25 mouse cellular contexts compared by ENCODE assay signal in the genomic region with DNA sequence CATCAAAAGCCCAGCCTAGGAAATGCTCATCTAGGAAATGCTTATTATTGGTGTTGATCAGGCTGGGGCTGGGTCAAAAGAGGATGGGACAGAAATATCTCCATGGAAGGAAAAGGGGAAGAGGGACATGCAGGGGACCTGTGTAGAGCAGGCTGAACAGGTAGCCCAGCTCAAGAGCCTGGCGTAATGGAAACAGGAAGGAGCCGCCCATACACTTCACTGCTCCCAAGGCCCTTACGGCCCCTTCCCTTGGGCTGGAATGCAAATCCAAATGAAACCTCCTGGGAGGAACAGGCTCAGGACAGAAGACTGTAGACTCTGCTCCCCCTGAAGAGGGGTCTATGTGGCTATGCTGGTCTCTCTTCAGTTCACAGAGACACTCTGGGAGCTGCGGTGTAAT. TPM values are rescaled to one million over a fixed set of nuclear protein-coding genes. Genes with fewer than 3 reads are reported as not detected.
DNase-seq lines count a peak whose midpoint lies in the region; ATAC-seq and TF ChIP-seq lines count a peak whose summit lies in the region.
"Had no signal": no experiment of that assay in that cellular context is flagged by ENCODE, and none has a peak within 500 bp of the region (broad histone marks: within the 10 kb centered on the region; RNA-seq: fewer than 3 reads in every experiment).

No protein-coding gene starts in this region.

- TF ChIP-seq EP300 in MEL (IDR thresholded peaks at IDR 0.05; ENCODE audit: low read depth in 1 of 2, low read length in 2 of 2), result no peak

- H3K27ac ChIP-seq in kidney, postnatal 0 days, result peak overlapping the region; percentile 31; the same call in 1 of the 2 replicates
- no peak overlapping the region for H3K27ac ChIP-seq in MEL (ENCODE audit: control insufficient read depth, low read depth, low read length)
- H3K27ac ChIP-seq: embryonic facial prominence, embryonic 13.5 days; forebrain, embryonic 10.5 days had no signal

- no peak overlapping the region for H3K4me2 ChIP-seq in kidney, postnatal 0 days (ENCODE audit: low read length)

- 0 out of 4 replicates have a peak, but pooled peaks of 1 of the 2 experiments have one; percentile 4 for TF ChIP-seq POLR2A in MEL (IDR thresholded peaks at IDR 0.05; ENCODE audit: control insufficient read depth in 1 of 2, insufficient read depth in 1 of 2, low read depth in 1 of 2, low read length in 2 of 2, poor library complexity in 1 of 2)

- ATAC-seq in kidney, postnatal 0 days (replicated peaks; ENCODE audit: low FRiP score, low read depth), result no peak
- ATAC-seq: midbrain, embryonic 16.5 days; Patski had no signal

- no peak for TF ChIP-seq CTCF in kidney, postnatal 0 days (IDR thresholded peaks at IDR 0.05; ENCODE audit: low read depth)
- TF ChIP-seq CTCF in MEL (IDR thresholded peaks at IDR 0.05 in 2 of 3, conservative IDR thresholded peaks at IDR 0.05 in 1 of 3; ENCODE audit: control insufficient read depth in 1 of 3, insufficient read depth in 1 of 3, low read depth in 2 of 3, low read length in 3 of 3, poor library complexity in 1 of 3, severe bottlenecking in 1 of 3), result no peak

- DNase-seq in cerebellum, adult 9-11 months, result peak; percentile 28
- no peak for DNase-seq in cerebellum, adult 18-20 months
- DNase-seq in kidney, postnatal 0 days (ENCODE audit: low spot score), result no peak
- no peak for DNase-seq in kidney, adult 18-20 months
- peak; percentile 9 for DNase-seq in MEL (ENCODE audit: low read depth, low spot score)
- peak; percentile 23 for DNase-seq in lung, postnatal 14 days
- DNase-seq in right cerebral cortex, postnatal 14 days, result no peak
- DNase-seq in layer of hippocampus, adult 9-11 months, result no peak
- DNase-seq: gastrocnemius, postnatal 36 days; heart, postnatal 10 days; kidney, adult 2 months; kidney, postnatal 4 days; right cerebral cortex, adult 18-20 months; thymus, postnatal 25 days had no signal

- 81% methylated on average over 4 of the region's 4 CpGs for WGBS in kidney, postnatal 0 days

- H3K9me3 ChIP-seq in kidney, postnatal 0 days (replicated peaks; ENCODE audit: low read length), result no peaks in the 10 kb centered on the region
- no peaks in the 10 kb centered on the region for H3K9me3 ChIP-seq in MEL (replicated peaks; ENCODE audit: insufficient read depth, low read length)
- H3K9me3 ChIP-seq: embryonic facial prominence, embryonic 13.5 days; forebrain, embryonic 10.5 days; heart, embryonic 10.5 days; hindbrain, embryonic 15.5 days had no signal

- H3K36me3 ChIP-seq in kidney, postnatal 0 days (ENCODE audit: insufficient read depth, low read length), result peaks cover 46% of the 10 kb centered on the region
- peaks cover 2 to 6% of the 10 kb centered on the region in 2 experiments for H3K36me3 ChIP-seq in MEL (ENCODE audit: control insufficient read depth in 1 of 2, insufficient read depth in 2 of 2, low read length in 2 of 2)

- no peaks in the 10 kb centered on the region for H3K27me3 ChIP-seq in kidney, postnatal 0 days (ENCODE audit: insufficient read depth, low read length)
- no peaks in the 10 kb centered on the region for H3K27me3 ChIP-seq in MEL (ENCODE audit: control insufficient read depth in 1 of 2, insufficient read depth in 2 of 2, low read length in 2 of 2)
- H3K27me3 ChIP-seq: embryonic facial prominence, embryonic 13.5 days; hindbrain, embryonic 15.5 days; Patski had no signal

- no peaks in the 10 kb centered on the region for H3K79me2 ChIP-seq in MEL (ENCODE audit: control insufficient read depth, insufficient read depth, low read length, poor library complexity)

- H3K9ac ChIP-seq in kidney, postnatal 0 days (ENCODE audit: low read depth, low read length), result no peak overlapping the region
- H3K9ac ChIP-seq in MEL (ENCODE audit: control insufficient read depth, low read depth, low read length, poor library complexity, severe bottlenecking), result no peak overlapping the region
- H3K9ac ChIP-seq: embryonic facial prominence, embryonic 13.5 days; hindbrain, embryonic 15.5 days had no signal

- H3K4me1 ChIP-seq in kidney, postnatal 0 days (replicated peaks; ENCODE audit: insufficient read depth, low read length), result peaks cover 8% of the 10 kb centered on the region
- H3K4me1 ChIP-seq in MEL (ENCODE audit: control insufficient read depth in 1 of 2, insufficient read depth in 2 of 2, low read length in 2 of 2), result peaks cover 0 to 15% of the 10 kb centered on the region in 2 experiments; a peak in 2 of 4 replicates

- no peak overlapping the region for H3K4me3 ChIP-seq in kidney, postnatal 0 days (replicated peaks; ENCODE audit: low read depth, low read length)
- no peak overlapping the region for H3K4me3 ChIP-seq in MEL (ENCODE audit: control insufficient read depth in 1 of 2, insufficient read depth in 1 of 2, low read depth in 2 of 2, low read length in 2 of 2)
- H3K4me3 ChIP-seq: embryonic facial prominence, embryonic 13.5 days; heart, embryonic 10.5 days had no signal

- no peak for TF ChIP-seq RAD21 in MEL (IDR thresholded peaks at IDR 0.05; ENCODE audit: low read depth, low read length)

TF ChIP-seq in MEL, 35 proteins besides CTCF, POLR2A, EP300 and RAD21:
- TF ChIP-seq USF1 (IDR thresholded peaks at IDR 0.05; ENCODE audit: low read depth, low read length), result no peak

RNA-seq across cellular contexts. Expression of a gene that starts 1.2 kb away (rescaled TPM):
- 90.7 and 106 TPM in 2 replicates for polyA plus RNA-seq in kidney, postnatal 0 days (2015; fragmentation: Nextera tagmentation; extraction: Ambion mirVana)
- 1.7 and 1.9 TPM in 2 replicates for total RNA-seq in MEL (2012; rRNA removed)
- 10 to 100 TPM in 1 of 2 experiments, not detected in 1; 17.8 TPM for polyA plus RNA-seq in MEL (2012; ENCODE audit: insufficient read depth in 1 of 2, insufficient read length in 2 of 2, low read depth in 1 of 2, low replicate concordance in 2 of 2, missing spikeins in 1 of 2)

RNA-seq across cellular contexts. Expression of a gene that starts 7.5 kb away (rescaled TPM):
- 30.9 and 38.3 TPM in 2 replicates for polyA plus RNA-seq in kidney, postnatal 0 days (2015; fragmentation: Nextera tagmentation; extraction: Ambion mirVana)
- not detected in 2 replicates for total RNA-seq in MEL (2012; rRNA removed)
- polyA plus RNA-seq in MEL (2012; ENCODE audit: insufficient read depth in 1 of 2, insufficient read length in 2 of 2, low read depth in 1 of 2, low replicate concordance in 2 of 2, missing spikeins in 1 of 2), result not detected
- total RNA-seq: common myeloid progenitor, adult 5-6 weeks; gastrocnemius, postnatal 36 days; heart, postnatal 10 days; layer of hippocampus, postnatal 14 days; left cerebral cortex, postnatal 14 days had no signal
- polyA plus RNA-seq: Patski had no signal

RNA-seq across cellular contexts. Expression of a gene that starts 16.9 kb away (rescaled TPM):
- not detected in 2 replicates for polyA plus RNA-seq in kidney, postnatal 0 days (2015; fragmentation: Nextera tagmentation; extraction: Ambion mirVana)
- not detected in 2 replicates for total RNA-seq in MEL (2012; rRNA removed)
- under 1 TPM in 1 of 2 experiments, not detected in 1; 0.07 TPM for polyA plus RNA-seq in MEL (2012; ENCODE audit: insufficient read depth in 1 of 2, insufficient read length in 2 of 2, low read depth in 1 of 2, low replicate concordance in 2 of 2, missing spikeins in 1 of 2)
- total RNA-seq: common myeloid progenitor, adult 5-6 weeks; gastrocnemius, postnatal 36 days; heart, postnatal 10 days; layer of hippocampus, postnatal 14 days; left cerebral cortex, postnatal 14 days; liver, adult 2 months had no signal
- polyA plus RNA-seq: embryonic facial prominence, embryonic 13.5 days; forebrain, embryonic 10.5 days; heart, embryonic 10.5 days; hindbrain, embryonic 15.5 days; kidney, adult 2 months; liver, adult 2 months; midbrain, embryonic 16.5 days; spleen, adult 2 months had no signal

RNA-seq across cellular contexts. Expression of a gene that starts 35.1 kb away (rescaled TPM):
- 108 and 120 TPM in 2 replicates for polyA plus RNA-seq in kidney, postnatal 0 days (2015; fragmentation: Nextera tagmentation; extraction: Ambion mirVana)
- total RNA-seq in MEL (2012; rRNA removed), result 63.6 and 68.7 TPM in 2 replicates
- polyA plus RNA-seq in MEL (2012; ENCODE audit: insufficient read depth in 1 of 2, insufficient read length in 2 of 2, low read depth in 1 of 2, low replicate concordance in 2 of 2, missing spikeins in 1 of 2), result 100 to 1,000 TPM in 1 of 2 experiments, 10 to 100 TPM in 1; 44.8 to 103 TPM

RNA-seq across cellular contexts. Expression of a gene that starts 35.3 kb away (rescaled TPM):
- 15.2 and 16.8 TPM in 2 replicates for polyA plus RNA-seq in kidney, postnatal 0 days (2015; fragmentation: Nextera tagmentation; extraction: Ambion mirVana)
- total RNA-seq in MEL (2012; rRNA removed), result 14.9 and 18.1 TPM in 2 replicates
- polyA plus RNA-seq in MEL (2012; ENCODE audit: insufficient read depth in 1 of 2, insufficient read length in 2 of 2, low read depth in 1 of 2, low replicate concordance in 2 of 2, missing spikeins in 1 of 2), result 10 to 100 TPM; 24.9 to 34.5 TPM

Comparison
In these comparisons a context has a peak if more than half of its experiments do, and no peak if none do; other contexts are left out.
1. DNase-seq: peak in cerebellum, adult 9-11 months (single experiment), MEL (single experiment) and lung, postnatal 14 days (single experiment); none in cerebellum, adult 18-20 months (0 of 2), kidney, postnatal 0 days (single experiment), kidney, adult 18-20 months (single experiment), right cerebral cortex, postnatal 14 days (single experiment) and layer of hippocampus, adult 9-11 months (single experiment).
2. RNA of a gene that starts 7.5 kb away (polyA plus RNA-seq): 30.9 to 38.3 TPM in kidney, postnatal 0 days; not detected in MEL; every median in the first group is over 10 times any median in the second.